Mouse (Mus musculus) ovary, postnatal 36 days (tissue): ENCODE measurements around the gene Chordc1.
"Not testable (repeated sequence)": the region's sequence is repeated elsewhere in the genome, so short reads cannot be mapped to it uniquely, and the experiment has no call there.

Experiments
- DNase-seq: peaks from one replicate; pipeline ENCODE4 v3.0.0; 2022; ENCODE audit warnings: low spot score, mixed read lengths

The Chordc1 gene

DNA sequence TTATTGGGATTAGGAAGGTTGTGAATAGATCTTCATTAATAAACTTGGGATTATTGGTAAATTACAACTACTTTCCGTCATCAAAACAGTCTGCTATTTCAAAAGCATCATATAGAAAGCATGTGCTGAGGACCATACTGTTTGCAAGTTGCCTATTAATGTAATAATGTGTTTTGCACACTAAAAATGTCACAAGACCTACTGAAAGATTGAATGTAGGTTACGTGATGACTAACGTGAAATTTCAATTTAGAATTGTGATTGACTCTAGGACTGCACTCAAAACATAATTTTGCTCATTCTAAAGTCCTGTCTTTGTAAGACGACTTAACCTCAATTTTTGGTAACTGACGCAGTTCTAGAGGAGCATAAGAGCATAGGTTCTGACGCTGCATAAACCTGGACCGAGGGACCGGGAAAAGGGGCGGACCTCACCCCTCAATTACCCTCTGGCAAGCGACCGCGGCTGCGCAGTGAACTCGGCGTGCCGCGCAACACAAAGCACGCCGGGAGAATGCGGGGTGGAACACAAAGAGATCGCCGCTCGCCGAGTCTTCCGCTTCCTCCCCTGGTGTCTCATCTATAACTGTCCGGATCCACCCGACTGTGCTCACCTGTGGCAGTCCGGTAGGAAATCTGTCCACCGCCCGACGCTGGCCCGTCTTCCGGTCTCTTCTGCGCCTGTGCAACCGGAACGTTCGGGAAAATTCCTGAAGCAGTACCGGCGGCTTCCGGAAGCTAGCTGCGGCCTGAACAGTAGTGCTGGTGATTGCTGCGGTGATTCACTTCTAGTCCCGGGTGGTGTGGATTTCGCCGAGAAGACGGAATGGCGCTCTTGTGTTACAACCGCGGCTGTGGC lies at the start of gene Chordc1:
Gene Chordc1, plus strand, starts transcription at position 555 of the 859 bp plus-strand sequence.
- DNase-seq: peak; percentile 92

DNA sequence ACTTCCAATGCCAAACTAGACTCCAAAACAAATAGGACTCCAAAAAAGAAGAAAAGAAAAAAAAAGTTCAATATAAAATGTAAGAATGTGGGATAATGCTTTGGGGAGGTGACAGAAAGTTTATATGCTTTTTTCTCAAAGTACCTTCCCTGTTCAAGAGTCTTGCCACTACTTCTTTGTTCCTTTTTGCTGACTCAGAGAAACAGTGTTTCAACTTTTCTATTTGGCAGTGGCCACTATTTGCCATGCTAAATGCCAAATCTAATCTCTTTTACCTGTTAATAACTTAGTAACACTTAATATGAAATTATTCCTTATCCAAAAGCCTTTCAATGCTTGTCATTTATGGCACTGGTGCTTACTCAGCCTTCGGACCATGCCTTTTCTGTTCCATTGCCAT lies 16.0 kb upstream of the Chordc1 start:
- DNase-seq: no peak

DNA sequence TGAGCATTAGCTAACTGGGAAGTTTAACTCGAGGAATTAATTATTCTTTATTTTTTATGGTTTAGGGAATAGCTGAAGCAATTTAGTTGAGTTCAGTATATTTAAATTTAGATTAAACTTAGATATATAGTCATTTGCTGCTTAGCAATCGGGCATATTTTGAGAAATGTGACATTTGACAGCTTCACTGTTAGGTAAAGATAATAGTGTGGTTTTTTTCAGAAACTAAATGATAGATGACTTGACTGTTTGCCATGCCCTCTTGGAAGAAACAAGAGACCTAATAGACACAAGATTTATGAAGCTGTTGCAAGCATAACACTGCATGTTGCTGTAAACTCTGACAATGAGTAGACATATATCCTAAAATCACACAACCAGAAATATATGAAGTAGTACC lies 15.1 kb upstream of the Chordc1 start:
- no peak for DNase-seq

DNA sequence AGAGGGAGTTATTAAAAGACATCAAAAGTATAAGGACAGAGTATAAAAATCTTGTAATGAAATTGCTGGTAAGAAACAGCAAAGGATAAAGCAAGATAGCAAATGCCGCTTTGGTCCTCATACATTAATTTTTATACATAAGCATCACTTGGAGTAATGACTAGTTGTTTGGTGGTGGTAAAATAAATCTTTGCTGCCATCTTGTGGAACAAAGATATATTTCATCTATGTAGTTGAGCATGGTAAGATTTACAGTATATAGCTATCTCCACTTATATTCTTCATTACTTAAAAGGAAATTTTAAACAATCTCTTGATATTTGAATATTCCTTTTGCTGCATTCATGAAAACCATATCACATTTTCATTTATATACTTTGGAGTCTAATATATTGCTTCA lies 14.4 kb upstream of the Chordc1 start:
- DNase-seq: no peak

DNA sequence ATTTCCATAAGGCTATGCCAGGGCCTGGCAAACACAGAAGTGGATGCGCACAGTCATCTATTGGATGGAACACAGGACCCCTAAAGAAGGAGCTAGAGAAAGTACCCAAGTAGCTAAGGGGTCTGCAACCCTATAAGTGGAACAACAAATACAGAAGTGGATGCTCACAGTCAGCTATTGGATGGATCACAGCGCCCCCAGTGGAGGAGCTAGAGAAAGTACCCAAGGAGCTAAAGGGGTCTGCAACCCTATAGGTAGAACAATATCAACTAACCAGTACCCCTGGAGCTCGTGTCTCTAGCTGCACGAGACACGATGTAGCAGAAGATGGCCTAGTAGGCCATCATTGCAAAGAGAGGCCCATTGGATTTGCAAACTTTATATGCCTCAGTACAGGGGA lies 13.2 kb upstream of the Chordc1 start:
- DNase-seq: not testable (repeated sequence)

DNA sequence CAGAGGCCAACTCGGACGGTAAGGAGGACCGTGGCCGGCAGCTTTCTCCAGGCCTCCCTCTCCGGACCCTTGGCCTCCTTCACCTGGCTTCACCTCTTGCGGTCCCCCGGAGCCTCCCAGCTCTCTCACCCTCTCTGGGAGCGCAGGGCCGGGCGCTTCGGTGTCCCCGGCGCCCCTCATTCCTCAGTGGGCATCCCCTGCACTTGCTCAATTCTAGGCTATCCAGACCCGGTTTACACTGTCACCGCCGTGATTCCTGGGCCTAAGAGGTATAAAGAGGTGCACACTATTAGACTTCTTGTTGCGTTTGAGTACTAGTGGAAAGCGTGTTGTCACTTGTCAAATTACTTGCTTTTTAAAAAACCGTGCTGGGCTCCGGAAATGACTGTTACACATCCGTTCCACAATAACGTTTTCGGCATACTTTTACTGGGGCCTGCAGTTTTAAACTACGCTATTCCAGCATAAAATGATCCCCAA lies 558 bp downstream of the Chordc1 start:
- DNase-seq: no peak

DNA sequence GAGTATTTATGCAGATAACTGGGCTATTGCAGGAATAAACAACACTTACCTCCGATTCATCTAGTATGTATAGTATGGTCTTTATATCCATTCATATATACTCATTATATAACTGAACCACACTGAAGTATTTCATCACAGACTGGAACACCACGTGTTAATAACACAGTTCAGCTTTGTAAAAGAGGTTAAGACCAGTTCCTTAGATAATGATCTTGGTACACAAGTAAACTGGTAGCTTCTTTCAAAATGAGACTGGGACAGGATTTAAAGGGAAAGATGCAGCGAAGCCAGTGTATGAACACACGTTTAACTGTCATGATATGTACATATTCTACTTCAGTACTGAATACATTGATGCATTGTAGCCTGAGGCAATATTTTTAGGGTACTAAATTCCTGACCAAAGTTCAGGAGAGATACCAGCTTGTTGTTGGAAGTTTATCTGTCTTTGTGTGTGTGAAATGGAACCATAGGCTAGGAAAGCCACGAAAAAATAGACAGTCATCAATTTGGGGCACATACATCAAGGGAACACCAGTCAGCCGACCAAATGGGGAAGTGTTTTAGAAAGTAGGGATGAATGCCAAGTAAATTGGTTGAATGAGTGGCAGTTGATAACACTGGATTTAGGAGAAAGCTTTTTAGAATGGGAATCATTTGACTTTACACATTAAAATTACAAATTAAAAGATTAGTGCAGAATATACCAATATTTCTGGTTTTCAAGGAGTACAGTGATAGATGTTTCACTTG lies 1.3 kb downstream of the Chordc1 start:
- no peak for DNase-seq

DNA sequence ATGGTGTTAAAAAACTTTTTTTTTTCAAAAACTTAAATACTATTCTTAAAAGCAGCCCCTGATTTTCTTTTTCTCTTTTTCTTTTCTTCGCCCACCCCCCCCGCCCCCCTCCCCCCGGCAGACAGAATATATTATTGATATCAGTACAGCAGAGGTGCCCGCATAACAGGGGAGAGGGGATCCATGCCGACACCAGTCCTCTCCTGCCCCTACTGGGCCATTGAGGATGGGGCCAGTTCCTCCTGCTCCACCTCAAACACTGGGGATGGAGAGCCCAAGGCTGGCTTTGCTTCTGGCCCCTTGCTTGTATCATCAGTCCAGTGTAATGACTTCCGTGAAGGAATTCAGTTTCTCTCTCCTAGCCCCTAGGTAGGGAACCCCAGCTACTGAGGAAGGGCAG lies 6.4 kb downstream of the Chordc1 start:
- DNase-seq: no peak

DNA sequence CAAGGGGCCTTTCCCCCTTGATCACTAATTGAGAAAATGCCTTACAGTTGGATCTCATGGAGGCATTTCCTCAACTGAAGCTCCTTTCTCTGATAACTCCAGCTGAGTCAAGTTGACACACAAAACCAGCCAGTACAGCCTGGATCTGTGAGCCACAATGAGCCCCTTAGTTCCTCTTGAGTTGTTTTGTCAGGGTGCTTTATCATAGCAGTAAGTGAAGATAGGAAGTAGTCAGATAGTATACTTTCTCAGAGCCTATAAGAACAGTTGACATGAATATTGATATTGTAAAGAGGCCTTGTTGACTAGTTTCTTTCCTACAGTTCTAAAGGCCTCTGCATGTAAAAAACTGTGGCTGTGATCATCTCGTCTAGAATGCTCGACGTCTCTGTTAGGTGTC lies 28.1 kb downstream of the Chordc1 start:
- no peak for DNase-seq
